Mouse (Mus musculus) cerebellum, adult 2 months (tissue): ENCODE measurements around the gene Rab29. TPM values are rescaled to one million over a fixed set of nuclear protein-coding genes. Genes with fewer than 3 reads are reported as not detected.
A peak's percentile ranks its signal among the peaks of the same experiment; 100 is the strongest.
"Not testable (repeated sequence)": the region's sequence is repeated elsewhere in the genome, so short reads cannot be mapped to it uniquely, and the experiment has no call there.

ENCODE experiments used
- DNase-seq, 2 experiments: peaks; one replicate each; pipeline ENCODE4 v3.0.0; 2021
- H3K27ac ChIP-seq: fragments of 200-500 bp; 2 replicates; pipeline ENCODE4 v1.5.1; 2012; ENCODE audit warnings: low read length, control low read depth, inconsistent platforms; ENCODE audit not compliant: insufficient read depth
- H3K27me3 ChIP-seq: fragments of 200-500 bp; 2 replicates; pipeline ENCODE4 v1.6.1; 2012; ENCODE audit warnings: inconsistent platforms, mild to moderate bottlenecking, low read length, moderate library complexity; ENCODE audit not compliant: control insufficient read depth, insufficient read depth
- H3K4me1 ChIP-seq: fragments of 200-500 bp; 2 replicates; pipeline ENCODE4 v1.6.1; 2011; ENCODE audit warnings: low read length; ENCODE audit not compliant: control insufficient read depth, insufficient read depth
- H3K4me3 ChIP-seq: fragments of 200-500 bp; replicated peaks from 2 replicates; pipeline ENCODE3; 2011; ENCODE audit warnings: mild to moderate bottlenecking, low read depth, low read length, control low read depth; ENCODE audit not compliant: insufficient read depth
- CTCF ChIP-seq: fragments of 200-500 bp; IDR thresholded peaks from 2 replicates; pipeline ENCODE4 v1.5.1; 2011; ENCODE audit warnings: low read depth, mild to moderate bottlenecking, control low read depth, low read length, moderate library complexity, borderline replicate concordance; ENCODE audit not compliant: insufficient read depth
- POLR2A ChIP-seq: fragments of 200-500 bp; IDR thresholded peaks from 2 replicates; pipeline ENCODE4 v1.6.1; 2011; ENCODE audit warnings: low read length, control low read depth, borderline replicate concordance; ENCODE audit not compliant: insufficient read depth
- WGBS: fragments of 180-500 bp; shearing (Covaris S2); methylation state at CpG from one replicate; pipeline ENCODE4 v1.1.7; 2018; 5-methylcytosine and 5-hydroxymethylcytosine counted together
- polyA plus RNA-seq: library from polyadenylated mRNA; depleted of rRNA; stranded (reverse); fragments of >200 nt; gene quantifications from 2 replicates; pipeline ENCODE4 v1.2.3, GENCODE M21; 2012

The Rab29 gene
- polyA plus RNA-seq, 1 experiment: 11.9 TPM

DNA sequence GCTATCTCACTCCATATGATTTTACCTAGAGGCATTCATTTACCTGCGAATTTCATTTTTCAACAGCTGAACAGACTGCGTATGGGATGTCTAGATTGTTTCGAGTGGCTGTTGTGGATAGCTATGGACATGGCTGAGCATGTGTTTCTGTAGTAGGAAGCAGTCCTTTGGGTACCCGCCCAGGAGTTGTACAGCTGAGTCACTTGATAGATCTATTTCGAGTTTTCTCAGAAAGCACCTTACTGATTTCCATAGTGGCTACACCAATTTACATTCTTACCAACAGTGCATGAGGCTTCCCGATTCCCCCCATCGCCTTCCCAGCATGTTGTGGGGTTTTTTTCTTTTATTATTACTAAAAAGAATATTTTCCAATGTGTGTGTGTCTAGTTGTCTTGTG, 36.2 kb downstream of the Rab29 start:
- Histone ChIP-seq H3K4me1 (no peaks in the 10 kb centered on the region), H3K27me3 (no peaks in the 10 kb centered on the region), H3K4me3 (no peak overlapping the region), H3K27ac (no peak overlapping the region)
- WGBS: 92% methylated on average over 7 of the region's 7 CpGs
- TF ChIP-seq POLR2A (no peak), CTCF (no peak)
- DNase-seq: no peak

DNA sequence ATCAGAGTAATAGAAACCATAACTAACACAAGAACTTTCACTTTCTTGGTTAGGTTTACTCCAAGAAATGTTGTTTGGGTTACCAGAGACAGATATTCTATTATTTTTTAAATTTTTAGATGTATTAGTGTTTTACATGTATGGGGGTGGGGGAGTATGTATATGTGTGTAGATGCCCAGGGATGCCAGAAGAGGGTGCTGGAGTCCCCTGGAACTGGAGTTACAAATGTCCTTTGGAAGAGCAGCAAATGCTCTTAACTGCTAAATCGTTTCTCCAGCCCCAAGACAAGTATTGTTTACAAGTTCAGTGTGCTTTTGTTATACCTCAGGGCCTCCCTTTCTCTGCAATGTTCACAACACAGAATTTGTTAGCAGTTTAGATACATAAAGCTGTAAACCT, 38.5 kb downstream of the Rab29 start:
- DNase-seq: no peak
- WGBS: 7% methylated on average over 1 of the region's 1 CpGs
- TF ChIP-seq POLR2A: no peak
- peak; percentile 35; the same call in 1 of the 2 replicates for TF ChIP-seq CTCF
- H3K4me3 ChIP-seq: no peak overlapping the region
- no peaks in the 10 kb centered on the region for H3K27me3 ChIP-seq
- no peak overlapping the region for H3K27ac ChIP-seq
- no peaks in the 10 kb centered on the region for H3K4me1 ChIP-seq

DNA sequence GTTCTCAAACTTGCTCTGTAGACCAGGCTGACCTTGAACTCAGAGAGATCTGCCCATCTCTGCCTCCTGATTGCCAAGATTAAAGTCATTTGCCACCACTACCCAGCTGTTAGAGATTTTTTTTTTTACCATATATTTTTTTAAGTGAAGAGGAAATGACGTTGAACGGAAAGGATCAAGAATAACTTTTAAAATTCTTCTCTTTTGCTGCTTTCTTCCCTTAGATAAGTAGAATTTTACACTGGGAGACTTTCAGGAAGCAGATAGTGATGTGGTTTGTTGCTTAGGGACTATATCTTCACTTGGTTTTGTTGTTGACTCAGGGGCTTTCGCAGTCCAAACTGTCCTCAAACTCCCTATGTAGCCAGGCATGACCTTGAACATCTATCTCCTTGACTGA, 41.4 kb downstream of the Rab29 start:
- Histone ChIP-seq H3K4me1 (0 out of 2 replicates have a peak, but pooled peaks cover 3% of the 10 kb centered on the region), H3K27me3 (no peaks in the 10 kb centered on the region), H3K27ac (no peak overlapping the region), H3K4me3 (no peak overlapping the region)
- WGBS: 95% methylated on average over 3 of the region's 3 CpGs
- no peak for TF ChIP-seq CTCF
- no peak for TF ChIP-seq POLR2A
- no peak for DNase-seq

DNA sequence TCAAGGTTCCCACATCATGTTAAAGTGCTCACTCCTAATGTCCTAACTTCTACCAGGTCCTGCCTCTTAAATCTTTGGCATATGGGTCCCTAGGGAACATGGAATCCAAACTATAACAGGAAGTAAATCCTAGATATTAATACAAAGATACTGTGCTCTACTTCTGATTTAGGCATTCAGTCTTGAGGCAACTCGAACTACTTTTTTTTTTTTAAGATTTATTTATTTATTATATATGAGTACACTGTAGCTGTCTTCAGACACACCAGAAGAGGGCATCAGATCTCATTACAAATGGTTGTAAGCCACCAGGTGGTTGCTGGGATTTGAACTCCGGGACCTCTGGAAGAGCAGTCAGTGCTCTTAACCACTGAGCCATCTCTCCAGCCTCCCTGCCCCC, 42.2 kb downstream of the Rab29 start:
- peak in 1 of 2 experiments; percentile 14 for DNase-seq
- H3K27ac ChIP-seq, H3K4me1 ChIP-seq, H3K4me3 ChIP-seq, H3K27me3 ChIP-seq: not testable (repeated sequence)
- WGBS: 97% methylated on average over 2 of the region's 2 CpGs

DNA sequence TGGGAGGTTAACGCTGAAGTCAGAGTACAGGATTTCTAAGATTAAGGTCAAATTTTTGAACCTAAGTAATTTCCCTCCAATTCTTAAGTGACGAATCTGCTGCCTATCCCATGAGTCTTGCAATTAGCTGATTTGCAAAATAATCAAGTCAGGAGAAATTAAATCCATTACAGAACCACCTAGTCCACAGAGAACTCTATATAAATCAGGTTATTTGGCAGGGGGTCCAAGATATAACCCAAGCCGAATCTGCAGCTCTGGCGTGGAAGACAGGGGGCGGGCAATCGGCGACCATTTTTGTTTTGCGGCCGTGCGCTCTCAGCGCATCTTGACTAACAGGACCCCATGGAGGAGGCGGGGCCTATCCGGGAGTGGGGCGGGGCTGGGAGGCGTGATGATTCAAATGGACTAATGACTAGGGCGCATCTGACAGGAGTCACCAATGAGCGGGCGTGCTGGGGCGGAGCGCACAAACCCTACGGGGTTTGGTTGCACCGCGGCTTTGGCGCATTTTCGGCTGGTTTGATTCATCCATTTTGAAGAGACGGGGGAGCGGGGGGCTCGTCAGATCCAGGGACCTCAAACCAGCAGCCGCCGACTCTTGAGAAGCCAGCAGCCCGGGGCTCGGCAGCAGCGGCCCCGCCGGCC, 43.1 kb downstream of the Rab29 start, which contains the start of gene Nucks1:
TSS of gene Nucks1 (plus strand) at position 534 of the 648 bp plus-strand sequence.
- under 1% methylated on average over 35 of the region's 35 CpGs for WGBS
- TF ChIP-seq POLR2A (no peak), CTCF (no peak)
- Histone ChIP-seq H3K27ac (peak within 1 kb of the TSS; percentile 87), H3K4me3 (peak within 1 kb of the TSS; percentile 71), H3K27me3 (no peaks in the 10 kb centered on the region), H3K4me1 (0 out of 2 replicates have a peak, but pooled peaks cover 3% of the 10 kb centered on the region)
- peak; percentile 99 to 100 for DNase-seq

DNA sequence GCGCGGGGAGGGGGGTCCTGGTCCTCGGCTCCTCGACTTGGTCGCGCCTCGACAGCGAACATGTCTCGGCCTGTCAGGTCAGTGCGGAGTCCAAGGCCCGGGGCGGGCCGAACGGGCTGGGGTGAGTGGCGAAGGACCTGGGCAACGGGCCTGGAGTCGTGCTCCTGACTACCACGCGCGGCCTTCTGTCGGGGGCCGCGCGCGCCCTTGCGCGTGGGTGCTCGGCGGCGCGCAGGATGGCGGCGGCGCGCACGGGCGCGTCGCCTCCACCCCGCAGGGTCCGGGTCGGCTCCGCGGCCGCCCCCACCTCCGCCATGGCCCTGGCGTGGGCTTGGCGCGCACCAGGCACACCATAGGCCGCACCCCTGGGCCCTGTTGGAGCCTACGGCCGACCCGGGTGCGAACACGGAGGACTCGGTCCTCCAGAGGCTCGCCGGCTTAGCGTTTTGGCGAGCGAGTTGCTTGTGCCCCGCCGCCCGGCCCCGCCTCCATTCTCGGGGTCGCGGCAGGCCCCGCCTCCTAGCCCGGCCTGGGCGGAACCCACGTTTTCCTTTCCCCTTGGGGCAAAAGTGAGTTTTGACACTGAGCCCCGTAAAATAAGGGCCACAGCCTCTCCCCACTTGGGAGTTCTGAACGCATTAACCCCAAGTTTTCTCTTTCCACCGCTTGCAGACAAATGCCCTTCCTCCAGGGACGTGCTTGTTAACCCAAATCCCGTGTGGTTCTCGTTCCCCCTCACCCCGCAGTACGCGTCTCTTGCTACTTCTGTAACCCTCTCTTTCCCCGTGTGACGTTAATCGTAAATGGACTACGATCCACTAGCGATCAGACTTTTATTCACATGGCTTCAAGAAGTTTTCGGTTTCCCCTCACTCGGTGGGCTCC, 43.9 kb downstream of the Rab29 start:
- H3K27ac ChIP-seq: peak overlapping the region; percentile 87
- H3K4me3 ChIP-seq: peak overlapping the region; percentile 71
- no peaks in the 10 kb centered on the region for H3K27me3 ChIP-seq
- 0 out of 2 replicates have a peak, but pooled peaks cover 3% of the 10 kb centered on the region for H3K4me1 ChIP-seq
- TF ChIP-seq CTCF (no peak), POLR2A (peak; percentile 54)
- WGBS: 1% methylated on average over 88 of the region's 88 CpGs
- DNase-seq: peak; percentile 76 to 78

DNA sequence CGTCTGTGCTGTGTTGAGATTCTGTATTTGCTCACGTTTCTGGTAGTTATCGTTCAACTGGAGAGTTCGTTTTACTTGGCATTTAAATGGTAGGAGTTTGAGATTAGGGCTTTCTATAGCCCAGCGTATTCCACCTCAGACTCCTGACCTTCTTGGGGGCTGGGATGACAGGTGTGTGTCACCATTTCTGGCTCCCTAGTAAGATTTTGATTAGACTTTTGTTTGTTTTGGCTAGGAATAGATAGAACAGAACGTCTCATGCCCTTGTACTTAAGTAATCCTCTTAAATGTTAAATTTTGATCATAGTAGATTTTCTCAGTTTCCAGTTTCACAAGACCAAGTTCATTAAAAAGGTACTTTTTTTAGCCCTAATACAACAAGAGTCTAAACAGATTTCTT, 50.6 kb downstream of the Rab29 start:
- Histone ChIP-seq H3K4me3 (no peak overlapping the region), H3K4me1 (0 out of 2 replicates have a peak, but pooled peaks cover 3% of the 10 kb centered on the region), H3K27me3 (no peaks in the 10 kb centered on the region), H3K27ac (no peak overlapping the region)
- no peak for DNase-seq
- 56% methylated on average over 6 of the region's 6 CpGs for WGBS
- TF ChIP-seq POLR2A (no peak), CTCF (no peak)

DNA sequence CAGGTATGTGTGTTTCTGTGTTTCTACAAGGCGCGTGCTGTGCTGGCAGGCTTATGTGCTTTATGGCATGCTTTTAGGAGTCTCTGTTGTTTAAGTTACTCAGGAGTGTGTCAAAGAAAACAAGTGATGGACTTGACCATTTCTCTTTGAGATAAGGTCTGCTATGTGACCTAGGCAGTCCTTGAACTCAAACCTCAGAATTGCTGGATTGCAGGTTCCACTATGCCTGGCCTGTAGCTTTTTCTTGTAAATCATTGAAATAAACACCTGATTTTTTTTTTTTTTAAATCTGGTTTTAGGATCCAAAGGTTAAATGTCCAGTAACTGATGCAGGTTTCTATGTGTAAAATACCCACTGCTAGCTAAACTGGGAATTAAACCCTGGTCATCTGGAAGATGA, 52.0 kb downstream of the Rab29 start:
- 95% methylated on average over 2 of the region's 2 CpGs for WGBS
- no peaks in the 10 kb centered on the region for H3K4me1 ChIP-seq
- H3K4me3 ChIP-seq: no peak overlapping the region
- no peak for TF ChIP-seq POLR2A
- no peak for TF ChIP-seq CTCF
- H3K27ac ChIP-seq: no peak overlapping the region
- no peak for DNase-seq
- H3K27me3 ChIP-seq: no peaks in the 10 kb centered on the region
